Mouse (Mus musculus): ENCODE results near the gene Cryba1.
"Not testable (repeated sequence)": the region's sequence is repeated elsewhere in the genome, so short reads cannot be mapped to it uniquely, and the experiment has no call there.

Cryba1 gene

GRCm38 (mm10) chr11:77725183-77725582, at the start of gene Cryba1:
Cryba1 (minus strand) TSS chr11:77725283.
- DNase-seq (ENCODE audit: low read depth, low spot score): no peak

GRCm38 (mm10) chr11:77771879-77772713, 47.0 kb upstream of the Cryba1 start:
- DNase-seq (ENCODE audit: low read depth, low spot score): no peak

DNA sequence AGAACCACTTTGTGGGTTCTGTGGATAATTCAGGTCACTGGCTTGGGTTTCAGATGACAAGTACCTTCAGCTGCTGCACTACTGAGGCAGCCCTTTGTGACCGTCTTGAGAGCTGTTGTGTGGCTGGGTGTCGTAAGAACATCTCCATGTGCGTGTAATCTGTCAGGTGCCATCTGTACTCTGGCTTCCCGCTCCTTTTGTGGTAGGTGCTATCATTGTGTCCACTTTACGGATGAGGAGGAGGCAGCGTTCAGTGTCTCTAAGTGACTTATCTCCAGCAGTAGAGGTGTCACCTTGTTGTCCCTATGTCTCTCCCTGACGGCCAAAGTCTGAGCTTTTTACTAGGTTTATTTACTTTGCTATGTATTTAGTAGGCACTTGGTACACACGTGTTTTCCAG, 45.3 kb upstream of the Cryba1 start:
- no peak for DNase-seq (ENCODE audit: low read depth, low spot score)

DNA sequence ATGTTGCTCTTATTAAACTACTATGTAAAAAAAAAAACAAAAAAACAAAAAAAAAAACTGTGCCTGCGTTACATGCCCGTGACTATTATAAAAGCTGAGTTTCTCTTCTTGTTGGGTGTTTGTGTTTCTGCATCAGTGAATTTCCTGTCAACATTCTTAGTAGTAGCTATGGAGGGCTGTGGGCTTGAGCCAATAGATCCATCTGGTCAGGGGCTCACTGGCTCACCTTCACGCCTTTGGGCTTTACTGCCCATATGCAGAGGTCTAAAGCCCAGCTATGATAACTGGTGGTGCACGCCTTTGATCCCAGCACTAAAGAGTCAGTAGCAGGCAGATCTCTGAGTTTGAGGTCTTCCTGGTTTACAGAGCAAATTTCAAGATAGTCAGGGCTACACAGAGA, 44.4 kb upstream of the Cryba1 start:
- no peak for DNase-seq (ENCODE audit: low read depth, low spot score)

GRCm38 (mm10) chr11:77766351-77767001, 41.4 kb upstream of the Cryba1 start:
- no peak for DNase-seq (ENCODE audit: low read depth, low spot score)

- DNase-seq (ENCODE audit: low read depth, low spot score): no peak
These were observed 40.3 kb upstream of the Cryba1 start for GRCm38 (mm10) chr11:77765459-77765777.

- DNase-seq (ENCODE audit: low read depth, low spot score): no peak
These were observed 39.8 kb upstream of the Cryba1 start for GRCm38 (mm10) chr11:77764694-77765458.

DNA sequence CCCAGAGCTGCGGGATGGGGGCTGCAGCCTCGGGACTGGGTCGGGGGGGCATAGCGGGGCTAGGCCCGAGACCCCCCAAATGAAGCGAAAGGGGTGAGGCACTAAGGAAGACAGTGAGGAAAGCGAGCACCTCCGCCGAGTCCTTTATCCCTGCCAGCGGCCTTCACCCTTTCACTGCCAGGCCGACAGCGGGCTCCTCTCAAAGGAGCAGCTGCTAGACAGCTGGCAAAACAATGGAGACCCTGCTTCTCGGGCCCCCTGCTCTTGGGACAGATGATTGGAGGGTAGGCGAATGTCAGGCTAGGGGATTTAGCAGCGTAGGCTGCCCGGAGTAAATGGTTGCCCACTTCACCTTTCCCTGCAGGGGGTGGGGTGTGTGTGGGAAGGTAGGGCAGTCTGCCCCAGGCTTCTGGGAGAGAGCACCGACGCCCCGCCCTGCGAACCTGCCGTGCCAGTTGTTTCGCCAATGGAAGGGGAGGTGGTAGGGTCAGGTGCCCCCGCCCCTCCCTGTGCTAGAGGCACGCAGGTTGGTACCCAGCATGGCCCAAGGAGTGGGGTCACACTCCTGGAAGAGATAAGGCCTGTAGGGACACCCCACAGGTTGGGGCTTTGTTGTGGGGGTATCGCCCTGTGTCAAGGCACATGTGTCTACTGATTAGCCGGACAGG, 38.7 kb upstream of the Cryba1 start:
- peak; percentile 34 for DNase-seq (ENCODE audit: low read depth, low spot score)

DNA sequence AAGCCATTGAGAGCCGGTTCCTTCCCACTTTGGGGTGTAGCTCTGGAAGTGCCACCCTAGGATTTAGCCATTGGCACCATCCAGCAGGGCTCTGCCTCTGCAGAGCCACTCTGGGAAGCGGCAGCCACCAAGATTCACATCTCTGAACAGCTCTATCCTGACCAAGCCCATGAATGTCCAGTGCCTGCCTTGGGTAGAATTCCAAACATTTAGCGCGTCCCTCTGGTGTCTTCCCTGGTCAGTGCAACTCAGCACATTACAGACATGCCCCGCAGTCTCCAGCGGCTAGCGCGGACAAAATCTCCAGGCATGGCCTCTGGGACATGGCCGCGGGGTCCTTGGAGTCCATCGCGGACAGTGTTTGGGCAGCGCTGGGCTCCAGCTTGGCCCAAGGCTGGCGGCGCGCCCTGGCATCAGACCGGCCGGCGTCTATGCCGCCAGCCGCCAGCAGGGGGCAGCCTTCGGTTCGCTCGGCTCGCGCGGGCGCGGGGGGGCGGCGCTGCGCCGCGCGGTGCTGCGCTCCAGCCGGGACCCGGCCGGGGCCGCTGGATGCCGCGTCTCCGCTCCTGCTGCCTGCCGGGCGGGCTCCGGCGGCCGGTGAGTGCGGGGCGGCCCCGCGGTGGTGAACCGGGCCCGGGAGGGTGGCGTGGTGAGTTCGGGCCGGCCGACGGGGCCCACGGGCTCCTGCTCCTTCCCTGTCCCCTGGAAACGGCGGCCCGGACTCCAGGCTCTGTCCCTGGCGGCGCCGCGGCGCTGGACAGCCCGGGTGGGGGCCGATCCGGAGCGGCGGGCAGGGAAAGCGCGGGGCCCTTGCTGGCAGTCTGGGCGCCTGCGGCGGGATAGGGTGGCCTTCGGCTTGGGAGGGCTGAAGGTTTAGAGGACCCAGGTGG, 37.9 kb upstream of the Cryba1 start, which contains the start of gene Myo18a:
TSS of gene Myo18a (plus strand) at position 464 of the 890 bp plus-strand sequence.
- DNase-seq (ENCODE audit: low read depth, low spot score): peak; percentile 72

- DNase-seq (ENCODE audit: low read depth, low spot score): no peak
These were observed 34.9 kb upstream of the Cryba1 start for GRCm38 (mm10) chr11:77760031-77760430.

DNA sequence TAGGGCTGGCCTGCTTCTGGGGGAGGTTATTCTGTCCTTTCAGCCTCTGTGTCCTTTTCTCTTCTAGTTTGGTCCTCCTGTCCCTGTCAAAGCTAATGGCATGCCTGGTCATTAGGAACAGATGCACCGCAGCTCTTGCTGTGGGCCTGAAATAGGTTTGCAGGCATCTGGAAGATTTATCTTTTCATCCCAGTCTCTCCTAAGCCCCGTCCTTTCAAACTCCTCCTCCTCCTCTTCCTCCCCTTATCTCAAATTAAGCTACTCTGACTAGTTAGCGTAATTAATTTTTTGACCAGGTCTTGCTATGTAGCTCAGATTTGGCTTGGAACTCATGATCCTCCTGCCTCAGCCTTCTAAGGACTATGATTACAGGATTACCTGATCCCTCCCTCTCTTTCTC, 28.4 kb upstream of the Cryba1 start:
- no peak for DNase-seq (ENCODE audit: low read depth, low spot score)

DNA sequence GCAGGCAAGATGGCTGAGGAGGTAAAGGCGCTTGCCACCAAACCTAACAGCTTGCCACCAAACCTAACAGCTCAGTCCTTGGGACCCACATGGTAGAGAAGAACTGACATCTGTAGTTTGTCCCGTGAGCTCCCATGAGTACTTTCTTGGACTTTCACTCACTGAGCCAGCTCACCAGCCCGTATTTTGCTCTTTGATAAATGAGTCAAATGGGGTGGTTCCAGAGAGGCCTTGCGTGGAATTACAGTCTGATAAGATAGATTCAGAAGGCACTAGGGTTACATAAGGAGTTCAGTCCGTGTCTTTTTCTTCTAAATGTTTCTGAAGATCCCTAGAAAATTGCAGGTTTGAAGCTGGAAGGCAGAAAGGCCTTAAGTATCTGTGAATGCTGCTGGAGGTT, 27.4 kb upstream of the Cryba1 start:
- no peak for DNase-seq (ENCODE audit: low read depth, low spot score)

DNA sequence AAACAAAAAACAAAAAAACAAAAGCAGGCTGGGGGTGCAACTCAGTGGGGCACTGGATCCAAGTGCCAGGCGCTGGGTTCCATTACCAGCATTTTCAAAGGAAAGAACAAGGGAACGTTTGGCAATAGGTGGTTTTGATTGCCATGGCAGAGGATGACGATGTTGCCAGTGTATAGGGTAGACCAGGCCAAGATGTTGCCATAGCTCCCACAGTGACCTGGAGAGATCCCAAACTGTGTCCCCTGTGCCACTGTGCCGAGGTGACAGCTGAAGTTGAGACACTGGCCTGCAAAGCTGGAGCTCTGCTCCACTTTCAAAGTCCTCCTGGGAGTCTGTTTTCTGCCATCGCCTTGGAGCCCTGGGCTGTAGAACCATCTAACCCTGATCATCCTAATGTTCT, 23.9 kb upstream of the Cryba1 start:
- DNase-seq (ENCODE audit: low read depth, low spot score): no peak

DNA sequence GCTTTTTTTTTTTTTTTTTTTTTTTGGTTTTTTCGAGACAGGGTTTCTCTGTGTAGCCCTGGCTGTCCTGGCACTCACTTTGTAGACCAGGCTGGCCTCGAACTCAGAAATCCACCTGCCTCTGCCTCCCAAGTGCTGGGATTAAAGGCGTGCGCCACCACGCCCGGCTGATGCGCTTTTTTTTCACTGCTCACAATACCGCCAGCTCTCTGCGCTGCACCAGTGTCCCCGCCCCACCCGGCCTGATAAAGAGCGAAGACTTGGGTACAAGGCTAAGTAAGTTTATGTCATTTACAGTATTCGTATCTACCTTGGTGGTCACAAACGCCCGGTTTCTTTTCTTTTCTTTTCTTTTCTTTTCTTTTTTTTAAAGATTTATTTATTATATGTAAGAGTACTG, 22.0 kb upstream of the Cryba1 start:
- DNase-seq (ENCODE audit: low read depth, low spot score): not testable (repeated sequence)

GRCm38 (mm10) chr11:77746652-77747051, 21.6 kb upstream of the Cryba1 start:
- no peak for DNase-seq (ENCODE audit: low read depth, low spot score)

- no peak for DNase-seq (ENCODE audit: low read depth, low spot score)
These were observed 18.9 kb upstream of the Cryba1 start for GRCm38 (mm10) chr11:77743966-77744365.

GRCm38 (mm10) chr11:77738555-77738954, 13.5 kb upstream of the Cryba1 start:
- no peak for DNase-seq (ENCODE audit: low read depth, low spot score)

DNA sequence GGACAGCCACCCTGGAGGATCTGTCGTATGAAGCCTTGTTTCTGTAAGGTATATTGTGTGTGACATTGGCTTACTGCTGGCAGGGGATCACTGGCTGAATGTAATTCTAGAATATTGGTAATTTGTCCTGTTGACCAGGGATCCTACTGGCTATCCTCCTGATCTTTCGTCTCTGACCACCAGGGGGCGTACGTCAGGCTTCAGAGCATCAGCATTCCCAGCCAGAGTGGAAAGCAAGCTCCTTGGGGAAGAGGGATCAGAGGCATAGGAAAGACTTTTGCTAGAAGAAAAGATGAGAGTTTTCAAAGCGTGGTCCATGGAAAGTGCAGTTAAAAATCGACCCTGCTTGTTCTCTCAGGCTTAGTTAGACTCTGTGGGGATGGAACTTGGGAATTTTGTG, 12.2 kb upstream of the Cryba1 start:
- peak; percentile 90 for DNase-seq (ENCODE audit: low read depth, low spot score)

- peak; percentile 29 for DNase-seq (ENCODE audit: low read depth, low spot score)
These were observed 3.5 kb upstream of the Cryba1 start for GRCm38 (mm10) chr11:77728587-77728986.

GRCm38 (mm10) chr11:77724766-77725165, 317 bp downstream of the Cryba1 start:
- no peak for DNase-seq (ENCODE audit: low read depth, low spot score)

GRCm38 (mm10) chr11:77721389-77721788, 3.7 kb downstream of the Cryba1 start:
- DNase-seq (ENCODE audit: low read depth, low spot score): no peak
